Mouse (Mus musculus) kidney, adult 9 months (tissue): ENCODE results near the gene Gm20388.

Source experiments
- DNase-seq: peaks from one replicate; pipeline ENCODE4 v3.0.0; 2022

Gm20388 gene

GRCm38 (mm10) chr8:120232913-120233312 is 322.3 kb downstream of the Gm20388 start:
- DNase-seq: no peak

DNA sequence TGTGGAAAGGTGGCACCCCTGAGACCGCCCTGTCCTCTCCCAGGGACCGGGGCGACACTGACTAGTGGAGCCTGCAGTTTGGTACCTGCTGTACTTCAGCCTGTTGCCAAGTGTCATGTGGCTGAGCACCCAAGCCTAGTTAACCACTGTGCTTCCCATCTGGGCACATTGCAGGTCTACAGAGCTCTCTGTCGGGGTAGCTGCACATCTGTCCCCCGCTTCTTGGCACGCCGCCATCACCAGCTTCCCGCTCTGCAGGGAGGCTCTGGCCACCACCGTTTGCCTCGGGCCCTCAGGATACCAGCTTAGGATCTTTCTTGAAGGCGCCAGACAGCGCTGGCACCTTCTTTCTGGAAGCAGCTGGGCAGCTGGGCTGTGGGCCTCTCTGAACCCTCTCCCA is 323.8 kb downstream of the Gm20388 start:
- DNase-seq: no peak

DNA sequence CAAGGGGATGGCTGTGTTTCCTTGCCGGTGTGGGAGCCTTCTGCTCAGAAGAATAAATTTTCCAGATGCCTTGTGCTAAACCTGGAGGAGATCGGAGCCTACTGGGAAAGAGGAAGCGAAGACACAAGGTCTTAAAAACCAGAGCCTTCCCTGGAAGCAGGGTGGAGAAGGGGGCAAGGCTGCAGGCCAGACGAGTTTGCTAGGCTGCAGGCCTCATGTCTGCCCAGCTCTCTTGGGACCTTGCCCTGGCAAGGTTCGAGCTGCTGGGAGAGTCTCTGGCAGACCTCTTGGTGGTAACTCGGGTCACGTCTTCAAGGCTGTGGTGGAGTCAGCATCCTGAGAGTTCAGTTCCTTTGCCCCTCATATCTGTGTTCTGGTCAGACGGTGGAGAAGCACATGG is 324.2 kb downstream of the Gm20388 start:
- no peak for DNase-seq

DNA sequence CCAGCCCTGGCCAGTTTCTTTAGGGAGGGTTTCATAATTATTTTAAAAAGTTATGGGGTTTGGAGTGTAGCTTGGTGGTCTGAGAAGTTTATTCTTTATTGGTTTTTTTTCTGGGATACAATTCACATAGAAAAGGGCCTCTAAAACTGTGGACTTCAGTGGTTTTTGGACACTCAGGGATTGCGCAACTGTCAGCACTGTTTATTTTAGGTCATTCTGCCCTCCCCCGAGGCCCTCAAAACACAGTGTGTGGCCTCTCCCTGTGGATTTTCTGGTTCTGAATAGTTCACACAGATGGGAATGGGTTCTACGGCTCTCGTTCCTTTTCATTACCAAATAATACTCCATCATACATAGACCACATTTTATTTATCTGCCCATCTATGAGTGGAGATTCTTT is 332.6 kb downstream of the Gm20388 start:
- DNase-seq: no peak

DNA sequence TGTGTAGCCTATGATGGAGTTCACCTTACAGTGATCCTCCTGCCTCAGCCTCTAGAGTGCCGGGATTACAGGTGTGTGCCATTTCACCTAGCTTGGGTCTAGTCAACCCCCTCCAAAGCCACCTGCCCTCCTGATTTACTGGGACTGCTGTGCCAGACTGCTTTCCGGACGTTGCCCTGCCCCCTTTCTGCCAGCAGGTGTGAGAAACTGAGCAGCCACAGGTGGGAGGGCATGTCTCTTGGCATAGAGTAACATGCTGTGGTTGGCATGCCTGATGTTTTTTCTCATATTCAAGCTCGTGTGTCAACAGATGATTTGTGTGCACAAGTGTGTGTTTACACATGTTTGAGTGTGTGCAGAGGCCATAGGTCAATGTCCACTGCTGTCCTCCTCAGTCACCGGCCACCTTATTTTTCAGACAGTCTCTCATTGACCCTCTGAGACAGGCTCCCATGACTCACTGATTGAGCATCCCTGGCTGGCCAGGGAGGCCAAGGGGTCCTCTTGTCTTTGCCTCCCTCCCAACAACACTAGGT is 333.3 kb downstream of the Gm20388 start:
- DNase-seq: no peak

DNA sequence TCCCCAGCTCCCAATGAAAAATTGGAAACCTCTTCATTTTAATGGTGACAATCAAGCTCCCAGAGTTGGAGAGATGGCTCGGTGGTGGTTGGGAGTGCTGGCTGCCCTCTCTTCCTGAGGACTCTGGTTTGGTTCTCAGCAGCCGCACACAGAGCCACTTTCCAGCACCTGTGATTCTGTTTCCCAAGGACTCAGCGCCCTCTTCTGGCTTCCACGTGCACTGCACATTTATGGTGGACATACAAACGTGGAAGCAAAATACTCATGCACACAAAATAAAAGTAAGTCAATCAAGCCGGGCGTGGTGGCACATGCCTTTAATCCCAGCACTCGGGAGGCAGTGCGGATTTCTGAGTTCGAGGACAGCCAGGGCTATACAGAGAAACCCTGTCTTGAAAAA is 333.9 kb downstream of the Gm20388 start:
- DNase-seq: no peak

DNA sequence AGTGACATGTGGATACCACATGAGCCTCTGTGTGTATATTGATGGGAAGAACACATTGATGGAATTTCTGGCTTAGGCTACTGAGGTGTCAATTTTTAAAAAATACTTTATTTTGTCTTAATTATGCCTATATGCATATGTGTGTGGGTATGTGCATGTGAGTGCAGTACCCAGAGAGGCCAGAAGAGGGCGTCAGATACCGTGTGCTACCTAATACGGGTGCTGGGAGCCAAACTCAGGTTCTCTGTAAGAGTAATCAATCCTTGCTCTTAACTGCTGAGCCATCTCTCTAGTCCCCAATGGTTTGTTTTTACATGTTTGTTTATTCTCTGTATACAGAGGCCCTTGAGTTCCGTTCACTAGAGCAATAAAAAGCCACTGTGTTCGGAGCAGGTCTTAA is 337.0 kb downstream of the Gm20388 start:
- DNase-seq: no peak

GRCm38 (mm10) chr8:120248031-120248430 is 337.4 kb downstream of the Gm20388 start:
- DNase-seq: no peak

GRCm38 (mm10) chr8:120248451-120248850 is 337.8 kb downstream of the Gm20388 start:
- DNase-seq: no peak

DNA sequence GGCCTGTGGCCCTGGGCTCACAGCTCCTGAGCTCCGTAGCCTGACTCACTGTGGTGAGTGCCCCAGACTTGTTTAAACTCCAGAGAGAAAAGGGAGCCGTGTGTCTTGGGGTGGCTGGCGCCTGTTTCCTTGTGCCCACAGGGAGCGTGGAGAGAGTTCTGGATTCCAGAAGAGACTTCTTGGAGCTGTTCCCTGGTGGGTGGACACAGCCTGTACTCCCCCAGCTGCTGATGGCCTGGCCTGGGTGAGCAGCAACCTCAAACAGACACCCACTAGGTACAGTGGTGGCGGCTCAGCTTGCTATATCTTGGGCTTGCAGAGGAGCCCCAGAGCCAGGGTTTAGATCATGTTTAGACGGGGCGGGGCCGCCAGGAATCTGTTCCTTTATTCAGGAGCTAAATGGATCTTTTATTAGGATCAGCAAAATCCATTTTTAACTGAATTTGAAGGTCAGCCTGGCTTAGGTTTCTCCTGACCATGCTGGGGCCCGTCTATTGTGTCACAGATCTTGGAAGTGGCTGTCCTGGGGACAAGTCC is 339.2 kb downstream of the Gm20388 start:
- no peak for DNase-seq

GRCm38 (mm10) chr8:120250750-120251410 is 340.2 kb downstream of the Gm20388 start:
- no peak for DNase-seq

GRCm38 (mm10) chr8:120251411-120252035 is 340.9 kb downstream of the Gm20388 start:
- DNase-seq: no peak

GRCm38 (mm10) chr8:120253626-120254025 is 343.0 kb downstream of the Gm20388 start:
- DNase-seq: no peak

- DNase-seq: no peak
Measured at GRCm38 (mm10) chr8:120255406-120255987, 344.9 kb downstream of the Gm20388 start.

DNA sequence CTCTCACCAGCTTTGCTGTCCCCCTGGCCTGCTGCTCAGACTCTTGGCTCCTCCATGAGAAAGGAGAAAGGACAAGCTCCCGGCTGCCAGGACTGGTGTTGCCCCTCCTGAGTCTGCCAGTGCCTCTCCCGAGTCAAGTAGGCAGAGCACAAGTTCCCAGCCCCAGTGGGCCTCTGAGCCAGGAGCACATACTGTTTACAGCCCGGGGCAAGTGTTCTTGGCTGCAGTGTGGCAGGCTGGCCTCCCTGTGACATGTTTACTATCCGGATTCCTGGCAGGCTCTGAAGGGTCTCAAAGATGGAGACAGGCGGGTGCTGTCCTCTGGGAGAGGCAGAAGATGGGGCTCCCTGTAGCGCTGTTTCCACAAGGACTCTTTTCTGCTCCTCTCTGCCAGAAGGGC is 346.3 kb downstream of the Gm20388 start:
- DNase-seq: no peak

GRCm38 (mm10) chr8:120259206-120259605 is 348.6 kb downstream of the Gm20388 start:
- DNase-seq: no peak

DNA sequence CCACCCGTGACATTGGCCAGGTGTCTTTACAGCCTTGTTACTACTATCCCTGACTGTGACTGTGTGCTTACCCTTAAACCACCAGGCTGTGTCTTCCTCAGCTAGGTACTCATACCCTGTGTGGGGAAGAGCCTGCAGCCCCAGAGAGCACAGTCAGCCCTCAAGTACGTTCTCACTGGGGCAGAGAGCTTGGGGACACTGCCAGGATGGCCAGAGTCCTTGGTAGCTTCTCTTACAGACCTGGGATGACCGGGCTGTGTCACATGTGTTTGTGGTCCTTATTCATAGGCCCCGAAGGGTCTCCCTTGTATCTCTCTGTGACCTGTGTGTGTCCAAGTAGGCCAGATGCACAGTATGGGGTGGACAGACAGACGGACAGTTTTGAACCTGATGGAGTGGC is 350.0 kb downstream of the Gm20388 start:
- no peak for DNase-seq

DNA sequence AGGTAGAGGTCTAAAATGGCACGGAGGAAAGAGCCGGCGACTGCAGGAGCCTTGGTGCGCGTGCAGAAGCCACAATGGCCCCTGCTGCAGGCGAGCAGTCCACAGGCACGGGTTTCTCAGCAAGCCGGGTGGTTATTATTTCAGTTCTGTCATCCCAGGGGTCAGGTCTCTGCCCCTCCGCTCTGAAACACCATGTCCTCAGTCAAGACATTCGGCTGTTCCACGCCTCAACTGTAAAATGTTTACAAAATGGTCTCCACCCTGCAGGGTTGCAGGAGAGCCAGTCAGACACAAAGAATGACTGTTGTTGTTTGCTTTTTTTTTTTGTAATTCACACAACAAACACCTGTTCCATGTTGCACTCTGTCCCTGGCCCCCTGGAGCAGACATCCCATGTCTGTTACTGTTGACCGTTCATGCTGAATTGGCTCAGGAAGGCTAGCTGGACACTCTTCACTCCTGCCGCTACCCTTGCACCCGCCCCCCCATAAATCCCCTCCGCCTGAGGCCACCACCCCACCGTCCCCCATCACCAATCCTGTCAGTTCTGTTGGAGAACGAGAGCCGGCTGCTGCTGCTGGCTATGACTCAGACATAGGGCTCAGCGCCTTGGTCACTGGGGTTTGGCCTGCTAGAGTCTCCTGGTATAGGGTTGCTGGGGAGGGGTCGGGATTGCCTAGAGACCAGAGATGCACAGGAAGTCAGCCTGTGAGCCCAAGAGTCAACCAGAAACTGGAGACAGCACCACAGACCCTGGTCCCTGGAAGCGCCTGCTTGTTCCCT is 350.9 kb downstream of the Gm20388 start:
- DNase-seq: no peak

DNA sequence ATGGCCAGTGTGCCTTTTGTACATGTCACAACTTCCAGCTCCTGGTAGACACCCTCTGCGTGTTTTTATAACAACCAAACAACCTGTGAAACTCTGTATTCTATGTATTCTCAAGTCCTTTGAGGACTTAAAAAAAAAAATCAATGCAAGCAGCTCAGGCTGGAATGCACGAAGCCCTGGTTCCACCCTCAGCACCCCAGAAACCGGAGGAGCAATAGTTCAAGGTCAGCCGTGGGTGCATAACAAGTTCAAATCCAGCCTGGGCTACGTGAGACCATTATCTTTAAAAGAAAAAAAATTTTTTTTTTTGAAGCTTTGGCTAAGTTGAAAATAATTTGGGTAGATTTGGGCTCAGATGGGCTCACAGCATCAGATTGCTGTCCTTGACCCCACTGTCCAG is 353.2 kb downstream of the Gm20388 start:
- DNase-seq: no peak

DNA sequence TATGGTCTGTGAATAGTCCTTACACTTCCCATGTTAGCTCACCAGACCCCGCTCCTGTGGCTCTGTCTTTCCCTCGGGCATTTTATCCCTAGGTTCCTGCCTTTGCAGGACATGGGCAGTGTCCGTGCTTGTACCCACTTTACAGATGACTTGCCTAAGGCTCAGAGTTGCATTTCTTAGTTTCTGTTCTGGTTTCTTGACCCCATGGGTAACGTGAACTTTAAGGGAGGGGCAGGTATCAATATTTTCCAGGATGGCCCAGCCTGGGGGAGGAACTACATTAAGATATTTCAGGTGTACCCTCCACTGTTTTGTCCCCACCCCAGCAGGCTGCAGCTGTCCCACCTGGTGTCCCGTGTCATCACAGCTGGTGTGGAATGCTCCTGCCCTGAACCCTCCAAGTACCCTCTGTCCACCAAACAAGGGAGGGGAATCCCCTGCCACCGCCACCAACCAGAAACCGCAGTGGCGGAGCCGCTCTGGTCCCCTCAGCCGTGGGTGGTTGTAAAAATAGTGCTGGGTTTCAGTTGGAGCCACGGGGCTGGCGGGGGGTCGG is 353.8 kb downstream of the Gm20388 start:
- DNase-seq: no peak

GRCm38 (mm10) chr8:120264944-120265453 is 354.4 kb downstream of the Gm20388 start:
- DNase-seq: peak; percentile 49

GRCm38 (mm10) chr8:120265471-120265870 is 354.8 kb downstream of the Gm20388 start:
- DNase-seq: peak; percentile 74

DNA sequence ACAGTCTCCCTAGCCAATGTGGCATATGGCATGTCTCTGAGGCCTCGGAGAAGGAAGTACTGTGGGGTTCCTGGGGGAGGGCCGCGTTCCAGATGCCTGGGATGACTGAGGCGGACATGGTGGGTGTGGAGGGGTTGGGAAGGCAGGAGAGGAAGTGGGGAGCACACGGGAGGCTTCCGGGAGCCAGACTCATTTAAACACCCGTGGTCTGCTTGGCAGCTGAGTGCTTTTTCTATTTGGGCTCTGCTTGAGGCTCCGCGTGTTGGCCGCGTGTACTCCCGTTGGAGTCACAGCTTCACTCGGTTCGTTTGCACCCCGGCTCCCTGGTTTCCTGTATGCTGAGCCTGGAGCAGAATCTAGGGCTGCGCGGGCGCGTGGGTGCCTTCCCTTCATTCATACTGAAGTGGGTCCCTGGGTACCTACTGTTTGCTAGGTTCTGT is 357.9 kb downstream of the Gm20388 start:
- DNase-seq: no peak
